Mouse (Mus musculus) embryonic facial prominence, embryonic 15.5 days (tissue): ENCODE data around the gene Rel. TPM values are rescaled to one million over a fixed set of nuclear protein-coding genes. Genes with fewer than 3 reads are reported as not detected.
"Not testable (repeated sequence)": the region's sequence is repeated elsewhere in the genome, so short reads cannot be mapped to it uniquely, and the experiment has no call there.

ENCODE experiments used
- ATAC-seq: fragments of 200-750 bp; cut with Nextera tagmentation; 2 replicates; pipeline ENCODE4 v1.8.0; 2017; ENCODE audit warnings: low read depth, moderate TSS enrichment; ENCODE audit not compliant: insufficient number of reproducible peaks, low FRiP score, low TSS enrichment
- H3K27ac ChIP-seq: fragments of 300-500 bp; sonication (generic); replicated peaks from 2 replicates; pipeline ENCODE4 v1.5.1; 2015; ENCODE audit warnings: mild to moderate bottlenecking, inconsistent platforms
- H3K27me3 ChIP-seq: fragments of 300-500 bp; sonication (generic); 2 replicates; pipeline ENCODE4 v1.6.1; 2015; ENCODE audit warnings: inconsistent platforms
- H3K36me3 ChIP-seq: fragments of 300-500 bp; sonication (generic); 2 replicates; pipeline ENCODE4 v1.6.1; 2015; ENCODE audit warnings: mild to moderate bottlenecking, inconsistent platforms
- H3K4me1 ChIP-seq: fragments of 300-500 bp; sonication (generic); 2 replicates; pipeline ENCODE4 v1.6.1; 2015; ENCODE audit warnings: inconsistent platforms
- H3K4me2 ChIP-seq: fragments of 300-500 bp; sonication (generic); replicated peaks from 2 replicates; pipeline ENCODE4 v1.6.1; 2015; ENCODE audit warnings: mild to moderate bottlenecking, inconsistent platforms
- H3K4me3 ChIP-seq: fragments of 300-500 bp; sonication (generic); replicated peaks from 2 replicates; pipeline ENCODE4 v1.5.1; 2015; ENCODE audit warnings: mild to moderate bottlenecking, inconsistent platforms
- H3K9ac ChIP-seq: fragments of 300-500 bp; sonication (generic); 2 replicates; pipeline ENCODE4 v1.6.1; 2015; ENCODE audit warnings: inconsistent platforms
- H3K9me3 ChIP-seq: fragments of 300-500 bp; sonication (generic); replicated peaks from 2 replicates; pipeline ENCODE4 v1.6.1; 2016; ENCODE audit warnings: inconsistent platforms
- WGBS: fragments of 180-500 bp; shearing (Covaris S2); methylation state at CpG from one replicate; pipeline ENCODE4 v1.1.7; 2015; 5-methylcytosine and 5-hydroxymethylcytosine counted together
- polyA plus RNA-seq: library from polyadenylated mRNA; unstranded; fragments of >200 nt; fragmentation: Nextera tagmentation; extraction: Ambion mirVana; gene quantifications from 2 replicates; pipeline ENCODE4 v1.2.1, GENCODE M21; 2015

Gene Rel
- polyA plus RNA-seq: 1.3 and 1.5 TPM in 2 replicates

DNA sequence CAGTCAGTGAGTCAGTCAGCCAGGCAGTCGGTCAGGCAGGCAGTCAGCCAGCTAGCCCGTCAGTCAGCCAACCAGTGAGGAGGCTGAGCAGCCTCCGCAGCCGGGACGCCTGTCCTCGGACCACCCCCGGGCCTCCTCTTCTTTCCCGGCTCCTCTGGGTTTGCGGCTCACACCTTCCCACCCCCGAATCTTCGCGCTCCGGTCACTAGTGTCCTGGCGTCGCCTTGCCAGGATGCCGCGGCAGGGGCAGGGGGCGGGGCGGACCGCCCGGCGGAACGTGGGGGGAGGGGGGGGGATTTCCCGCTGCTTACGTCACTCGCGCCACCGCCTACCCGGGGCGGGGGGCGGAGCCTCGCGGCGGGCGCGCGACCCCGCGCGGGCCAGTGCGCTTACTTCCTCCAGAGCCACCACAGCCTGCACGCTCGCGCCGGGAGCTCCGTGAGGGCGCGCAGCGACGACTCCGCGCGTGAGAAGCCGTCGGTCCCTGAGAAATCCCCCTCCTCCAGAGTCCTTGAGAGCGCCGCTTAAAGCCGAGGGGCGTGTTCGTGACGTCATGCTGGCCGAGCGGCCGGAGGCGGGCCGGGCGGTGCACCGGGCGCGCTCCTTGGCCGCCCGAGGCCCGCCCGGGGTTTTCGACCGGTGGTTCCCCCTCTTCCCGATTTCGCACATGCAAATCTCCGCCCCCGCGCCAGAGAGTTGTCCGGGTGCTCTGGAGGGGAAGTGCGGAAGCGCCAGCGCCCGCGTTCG lies at the start of gene Rel:
Rel (minus strand) TSS at position 211 of the 747 bp plus-strand sequence.
- Histone ChIP-seq H3K9me3 (no peaks in the 10 kb centered on the region), H3K4me3 (peak within 1 kb of the TSS; percentile 86), H3K36me3 (no peaks in the 10 kb centered on the region), H3K27me3 (no peaks in the 10 kb centered on the region), H3K4me1 (0 out of 2 replicates have a peak, but pooled peaks cover 3% of the 10 kb centered on the region), H3K4me2 (peak within 1 kb of the TSS; percentile 72), H3K9ac (peak within 1 kb of the TSS; percentile 61), H3K27ac (peak within 1 kb of the TSS; percentile 95)
- ATAC-seq: peak; percentile 91
- WGBS: under 1% methylated on average over 83 of the region's 88 CpGs

DNA sequence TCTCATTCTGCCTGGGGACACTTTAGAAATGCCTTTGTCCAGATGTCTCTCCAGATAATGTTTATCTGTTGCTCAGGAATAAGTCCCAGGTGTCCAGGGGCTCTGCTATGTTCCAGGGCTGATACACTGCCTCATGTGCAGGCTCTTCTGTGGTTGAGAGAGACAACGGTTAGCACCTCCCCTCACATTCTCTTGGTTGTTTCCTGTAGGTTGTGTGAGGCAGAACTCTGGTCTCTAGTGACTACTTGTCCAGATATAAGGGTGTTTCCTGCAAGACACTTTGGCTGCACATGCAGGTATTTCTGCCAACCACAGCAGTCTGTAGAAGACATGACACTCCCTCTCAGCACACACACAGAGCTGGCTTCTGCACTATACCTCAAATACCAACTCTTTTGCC lies 48.0 kb upstream of the Rel start:
- 78% methylated on average over 1 of the region's 1 CpGs for WGBS
- Histone ChIP-seq H3K36me3 (no peaks in the 10 kb centered on the region), H3K9me3 (no peaks in the 10 kb centered on the region), H3K9ac (no peak overlapping the region), H3K27ac (no peak overlapping the region), H3K4me3 (no peak overlapping the region), H3K4me1 (no peaks in the 10 kb centered on the region), H3K27me3 (no peaks in the 10 kb centered on the region), H3K4me2 (no peak overlapping the region)
- ATAC-seq: no peak

DNA sequence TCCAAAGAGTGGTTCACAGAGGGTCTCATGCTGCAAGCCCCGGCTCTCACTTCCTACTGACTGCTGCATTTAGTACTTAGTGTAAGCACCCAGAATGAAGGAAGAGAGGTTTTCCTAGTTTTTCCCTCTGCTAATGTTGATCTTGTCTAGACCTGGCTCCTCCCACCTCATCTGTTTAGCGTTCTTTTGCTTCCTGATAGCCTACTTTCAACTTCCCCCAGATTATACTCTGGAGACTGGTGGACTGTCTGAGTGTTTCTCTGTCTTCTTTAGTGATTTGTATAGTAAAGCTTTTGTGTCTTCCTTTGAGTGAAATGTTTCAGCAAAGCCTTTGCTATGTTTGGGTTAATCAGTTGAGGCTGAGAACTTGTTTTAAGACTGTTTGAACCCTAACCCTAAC lies 40.0 kb upstream of the Rel start:
- ATAC-seq: no peak
- 54% methylated on average over 2 of the region's 2 CpGs for WGBS
- H3K4me3 ChIP-seq: no peak overlapping the region

DNA sequence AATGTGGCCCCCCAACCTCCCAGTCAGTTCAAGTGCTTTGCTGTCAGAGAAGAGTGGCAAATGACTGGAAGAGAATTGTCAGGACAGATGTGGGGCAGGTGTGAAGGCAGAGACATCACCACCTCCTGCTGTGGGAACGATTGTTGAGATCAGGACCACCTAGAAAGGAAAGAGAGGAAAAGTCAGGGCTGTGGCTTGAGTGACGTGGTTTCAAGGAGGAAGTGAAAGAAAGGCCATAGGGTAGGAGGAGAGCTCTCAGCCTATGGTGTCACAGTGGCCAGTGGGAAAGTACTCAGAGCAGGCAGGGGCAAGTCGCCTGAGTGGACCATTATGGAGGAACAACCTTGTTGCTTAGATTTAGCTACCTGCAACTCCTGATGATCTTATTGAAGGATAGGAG lies 34.9 kb upstream of the Rel start:
- H3K4me1 ChIP-seq: no peaks in the 10 kb centered on the region

More for the DNA sequence above, 40.0 kb upstream of the Rel start:
- Histone ChIP-seq H3K9me3 (no peaks in the 10 kb centered on the region), H3K4me2 (no peak overlapping the region), H3K9ac (no peak overlapping the region), H3K4me1 (no peaks in the 10 kb centered on the region), H3K27ac (no peak overlapping the region), H3K36me3 (no peaks in the 10 kb centered on the region), H3K27me3 (no peaks in the 10 kb centered on the region)

DNA sequence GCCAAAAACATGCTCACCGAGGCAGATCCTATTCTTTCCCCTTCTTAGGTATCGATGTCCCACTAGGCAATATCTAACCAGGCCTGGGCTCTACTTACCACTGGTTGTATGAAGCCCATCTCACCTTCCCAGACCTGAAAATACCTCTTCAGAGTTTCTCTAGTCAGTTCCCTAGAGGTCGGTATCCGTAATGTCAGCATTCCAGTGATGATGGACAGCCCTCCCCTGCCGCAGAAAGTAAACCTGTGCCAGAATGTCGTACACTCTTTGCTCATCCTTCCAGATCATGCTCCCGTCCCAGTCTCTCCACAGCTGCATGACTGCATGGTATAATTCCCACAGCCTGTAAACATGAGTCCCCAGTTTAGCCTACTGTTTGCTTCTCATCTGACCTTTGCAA lies 32.4 kb upstream of the Rel start:
- Histone ChIP-seq H3K27me3 (no peaks in the 10 kb centered on the region), H3K9ac (no peak overlapping the region), H3K27ac (no peak overlapping the region), H3K4me1 (no peaks in the 10 kb centered on the region), H3K4me2 (no peak overlapping the region), H3K9me3 (no peaks in the 10 kb centered on the region), H3K4me3 (no peak overlapping the region), H3K36me3 (no peaks in the 10 kb centered on the region)
- 77% methylated on average over 7 of the region's 7 CpGs for WGBS
- ATAC-seq: no peak

More for the DNA sequence above, 34.9 kb upstream of the Rel start:
- H3K36me3 ChIP-seq: no peaks in the 10 kb centered on the region
- no peak overlapping the region for H3K4me3 ChIP-seq
- no peak overlapping the region for H3K9ac ChIP-seq
- H3K9me3 ChIP-seq: no peaks in the 10 kb centered on the region
- H3K4me2 ChIP-seq: no peak overlapping the region
- no peak for ATAC-seq
- H3K27ac ChIP-seq: no peak overlapping the region
- 66% methylated on average over 3 of the region's 3 CpGs for WGBS
- H3K27me3 ChIP-seq: no peaks in the 10 kb centered on the region

DNA sequence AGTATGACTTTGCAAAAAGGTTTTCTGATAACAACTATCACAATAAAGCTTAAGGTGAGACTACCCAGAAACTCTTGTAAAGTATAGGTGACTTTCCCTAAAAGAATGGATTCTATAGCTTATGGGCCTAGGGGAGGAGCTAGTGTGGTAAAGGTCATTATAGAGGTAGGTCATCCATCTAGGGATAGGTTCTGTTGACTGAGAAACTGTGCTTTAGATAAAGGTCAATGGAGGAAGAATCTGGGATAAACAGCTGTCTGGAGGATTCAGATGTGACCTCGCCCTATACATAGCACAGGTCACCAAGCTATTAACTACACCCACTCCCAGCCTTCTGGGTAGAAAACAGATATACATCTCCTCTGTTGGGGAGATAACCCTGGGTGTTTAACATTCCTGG lies 31.5 kb upstream of the Rel start:
- Histone ChIP-seq H3K4me1 (no peaks in the 10 kb centered on the region), H3K27ac (no peak overlapping the region), H3K27me3 (no peaks in the 10 kb centered on the region), H3K9me3 (no peaks in the 10 kb centered on the region), H3K9ac (no peak overlapping the region), H3K4me3 (no peak overlapping the region), H3K4me2 (no peak overlapping the region), H3K36me3 (no peaks in the 10 kb centered on the region)
- no peak for ATAC-seq
- 84% methylated on average over 1 of the region's 1 CpGs for WGBS

DNA sequence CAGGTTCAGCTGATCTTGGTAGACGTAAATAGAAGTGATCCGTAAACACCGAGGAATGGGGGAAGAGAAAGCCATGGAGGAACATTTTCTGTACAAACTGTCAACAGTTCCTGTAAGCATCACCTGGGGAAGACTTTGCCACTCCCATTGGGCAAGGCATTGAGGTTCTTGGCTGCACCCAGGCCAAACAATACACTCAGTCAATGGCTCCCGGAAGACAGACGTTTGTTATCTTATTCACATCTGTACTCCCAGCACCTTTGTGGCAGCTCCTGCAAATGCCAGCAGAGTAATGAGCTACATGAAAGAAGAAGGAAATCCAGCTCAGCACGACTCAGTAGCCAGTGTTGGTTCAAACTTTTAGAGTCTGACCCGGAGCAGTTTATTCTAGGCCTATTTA lies 31.1 kb upstream of the Rel start:
- Histone ChIP-seq H3K9ac (no peak overlapping the region), H3K4me1 (no peaks in the 10 kb centered on the region), H3K4me3 (no peak overlapping the region), H3K27ac (no peak overlapping the region), H3K27me3 (no peaks in the 10 kb centered on the region), H3K9me3 (no peaks in the 10 kb centered on the region), H3K36me3 (no peaks in the 10 kb centered on the region), H3K4me2 (no peak overlapping the region)
- ATAC-seq: no peak
- 71% methylated on average over 7 of the region's 7 CpGs for WGBS

DNA sequence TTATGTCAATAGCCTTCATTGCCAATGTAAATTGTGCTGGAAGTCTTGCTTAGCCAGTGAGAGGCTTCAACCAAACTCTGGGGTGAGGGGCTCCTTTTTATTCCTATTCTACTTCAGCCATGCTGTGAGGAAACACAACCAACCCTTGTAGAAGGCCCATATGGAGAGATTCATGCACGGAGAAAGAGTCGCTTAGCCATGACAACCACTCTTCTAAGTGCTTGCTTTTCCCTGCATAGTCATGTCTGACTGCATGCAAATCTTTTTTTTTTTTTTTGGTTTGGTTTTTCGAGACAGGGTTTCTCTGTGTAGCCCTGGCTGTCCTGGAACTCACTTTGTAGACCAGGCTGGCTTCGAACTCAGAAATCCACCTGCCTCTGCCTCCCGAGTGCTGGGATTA lies 12.9 kb upstream of the Rel start:
- H3K4me2 ChIP-seq, H3K27ac ChIP-seq, H3K9me3 ChIP-seq, H3K4me1 ChIP-seq, H3K4me3 ChIP-seq, H3K27me3 ChIP-seq, ATAC-seq, H3K9ac ChIP-seq, H3K36me3 ChIP-seq: not testable (repeated sequence)
- 84% methylated on average over 5 of the region's 5 CpGs for WGBS

DNA sequence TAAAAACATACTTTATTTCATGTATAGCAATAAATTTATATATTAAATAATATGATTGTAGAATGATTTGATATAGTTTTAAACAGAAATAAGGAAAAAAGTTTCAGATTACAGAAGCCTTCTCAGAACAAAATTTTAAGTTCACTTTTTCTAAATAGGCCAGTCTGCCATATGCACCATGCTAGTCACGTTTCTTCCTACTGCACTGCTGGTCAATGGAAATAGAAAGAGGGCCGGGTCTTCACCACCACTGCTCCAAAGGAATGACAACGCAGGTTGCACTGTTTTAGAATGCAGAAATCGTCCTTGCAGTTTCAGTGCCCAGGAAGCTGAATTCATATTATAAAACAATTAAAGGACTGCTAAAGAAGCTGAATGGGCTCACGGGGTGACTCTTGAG lies 12.3 kb upstream of the Rel start:
- Histone ChIP-seq H3K4me1 (no peaks in the 10 kb centered on the region), H3K27ac (no peak overlapping the region), H3K4me3 (no peak overlapping the region), H3K9ac (no peak overlapping the region), H3K4me2 (no peak overlapping the region), H3K27me3 (no peaks in the 10 kb centered on the region), H3K9me3 (no peaks in the 10 kb centered on the region), H3K36me3 (no peaks in the 10 kb centered on the region)
- 85% methylated on average over 5 of the region's 5 CpGs for WGBS
- ATAC-seq: no peak

DNA sequence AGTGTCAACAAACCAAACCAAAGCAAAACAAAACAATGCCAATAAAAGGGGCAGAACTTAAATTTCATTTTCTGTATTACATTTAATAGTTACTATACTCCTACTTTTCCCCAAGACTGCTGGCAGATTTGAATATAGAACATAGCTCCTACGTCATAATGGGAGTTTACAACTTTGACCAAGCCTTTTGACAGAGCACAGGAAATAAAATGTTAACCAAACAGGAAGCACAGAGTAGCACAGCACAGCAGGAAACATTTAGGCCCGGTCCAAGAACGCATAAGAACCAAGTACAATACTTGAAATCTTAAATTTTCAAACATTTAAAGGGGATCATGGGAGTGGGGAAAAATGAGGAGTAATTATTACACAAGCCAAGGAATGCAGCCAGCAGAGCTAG lies 11.3 kb upstream of the Rel start:
- Histone ChIP-seq H3K4me2 (no peak overlapping the region), H3K36me3 (no peaks in the 10 kb centered on the region), H3K4me1 (no peaks in the 10 kb centered on the region), H3K4me3 (no peak overlapping the region), H3K27ac (no peak overlapping the region), H3K9ac (no peak overlapping the region), H3K9me3 (no peaks in the 10 kb centered on the region), H3K27me3 (no peaks in the 10 kb centered on the region)
- WGBS: 61% methylated on average over 3 of the region's 3 CpGs
- no peak for ATAC-seq

DNA sequence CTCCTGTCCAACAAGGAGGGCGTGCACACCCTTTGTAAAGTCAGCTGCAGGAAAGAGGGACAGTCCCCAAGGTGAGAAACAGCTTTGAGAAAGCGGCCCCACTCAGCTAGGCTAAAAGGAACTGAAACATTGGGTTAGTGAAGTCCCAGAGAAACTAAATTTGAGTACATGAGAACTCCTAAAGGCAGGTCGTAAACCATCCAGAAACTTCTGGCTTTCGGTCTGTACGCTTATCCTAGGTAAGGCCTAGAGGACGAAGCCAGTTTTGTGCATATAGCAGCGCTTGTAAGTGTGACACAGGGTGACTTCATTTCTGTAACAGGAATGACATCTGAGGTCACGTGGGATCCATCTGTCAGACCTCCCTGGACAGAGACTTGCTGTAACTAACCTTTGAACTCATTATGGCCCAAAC lies 8.0 kb upstream of the Rel start:
- Histone ChIP-seq H3K4me2 (no peak overlapping the region), H3K27me3 (no peaks in the 10 kb centered on the region), H3K4me3 (no peak overlapping the region), H3K4me1 (no peaks in the 10 kb centered on the region), H3K9ac (no peak overlapping the region), H3K9me3 (no peaks in the 10 kb centered on the region), H3K36me3 (no peaks in the 10 kb centered on the region), H3K27ac (no peak overlapping the region)
- WGBS: 82% methylated on average over 8 of the region's 8 CpGs
- no peak for ATAC-seq

DNA sequence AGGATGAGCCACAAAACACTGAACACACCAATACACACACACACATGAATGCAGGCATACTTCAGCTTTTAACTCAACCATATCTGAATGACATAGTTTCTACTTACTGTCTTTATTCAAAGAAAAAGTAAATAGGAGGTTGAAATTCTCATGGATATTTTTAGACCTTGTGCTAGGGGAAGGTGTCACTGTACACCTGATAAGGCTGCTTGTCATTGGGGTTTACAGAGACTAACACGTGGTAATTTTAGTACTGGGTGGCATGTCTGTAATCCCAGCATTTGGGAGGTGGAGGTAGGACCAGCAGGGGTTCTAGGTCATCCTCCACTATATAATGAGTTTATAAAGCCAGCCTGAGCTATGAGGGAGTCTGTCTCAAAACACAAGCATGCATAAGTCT lies 1.7 kb upstream of the Rel start:
- Histone ChIP-seq H3K4me3 (no peak overlapping the region), H3K27ac (no peak overlapping the region), H3K9me3 (no peaks in the 10 kb centered on the region), H3K4me1 (0 out of 2 replicates have a peak, but pooled peaks cover 3% of the 10 kb centered on the region), H3K27me3 (no peaks in the 10 kb centered on the region), H3K36me3 (no peaks in the 10 kb centered on the region), H3K4me2 (no peak overlapping the region), H3K9ac (no peak overlapping the region)
- no peak for ATAC-seq
- WGBS: 26% methylated on average over 1 of the region's 1 CpGs
